Mouse (Mus musculus) stomach, embryonic 16.5 days (tissue): ENCODE results near the gene Tll2. TPM values are rescaled to one million over a fixed set of nuclear protein-coding genes. Genes with fewer than 3 reads are reported as not detected.

Experiments
- polyA plus RNA-seq: library from polyadenylated mRNA; unstranded; fragments of >200 nt; fragmentation: Nextera tagmentation; extraction: Ambion mirVana; gene quantifications from 2 replicates; pipeline ENCODE4 v1.2.1, GENCODE M21; 2015

The Tll2 gene
- polyA plus RNA-seq, 1 experiment from 2014 or later = 0.21 TPM

Other genes with a start within 250 kb of the Tll2 start
- gene Blnk, start 212.3 kb downstream of the Tll2 start, polyA plus RNA-seq = 5.0 and 5.8 TPM in 2 replicates
- not detected in 2 replicates for gene Dntt, start 177.6 kb downstream of the Tll2 start, polyA plus RNA-seq
- not detected in 2 replicates for gene Opalin, start 129.7 kb downstream of the Tll2 start, polyA plus RNA-seq
- gene Tm9sf3, start 57.2 kb upstream of the Tll2 start, polyA plus RNA-seq = 136 and 151 TPM in 2 replicates
- gene Pik3ap1, start 178.3 kb upstream of the Tll2 start, polyA plus RNA-seq = 8.3 and 8.6 TPM in 2 replicates